Mouse (Mus musculus) forebrain, embryonic 15.5 days (tissue): ENCODE data around the gene Fhad1. TPM values are rescaled to one million over a fixed set of nuclear protein-coding genes. Genes with fewer than 3 reads are reported as not detected.

Source experiments
- ATAC-seq: fragments of 200-750 bp; cut with Nextera tagmentation; replicated peaks from 2 replicates; pipeline ENCODE4 v1.8.0; 2017; ENCODE audit warnings: mild to moderate bottlenecking, moderate TSS enrichment, moderate library complexity
- H3K27ac ChIP-seq: fragments of 300-500 bp; sonication (generic); replicated peaks from 2 replicates; pipeline ENCODE4 v1.5.1; 2015; ENCODE audit warnings: mild to moderate bottlenecking, inconsistent platforms
- H3K27me3 ChIP-seq: fragments of 300-500 bp; sonication (generic); 2 replicates; pipeline ENCODE4 v1.6.1; 2015; ENCODE audit warnings: inconsistent platforms
- H3K36me3 ChIP-seq: fragments of 300-500 bp; sonication (generic); 2 replicates; pipeline ENCODE4 v1.6.1; 2015; ENCODE audit warnings: mild to moderate bottlenecking, inconsistent platforms
- H3K4me1 ChIP-seq: fragments of 300-500 bp; sonication (generic); 2 replicates; pipeline ENCODE4 v1.6.1; 2015; ENCODE audit warnings: inconsistent platforms
- H3K4me2 ChIP-seq: fragments of 300-500 bp; sonication (generic); replicated peaks from 2 replicates; pipeline ENCODE4 v1.6.1; 2015; ENCODE audit warnings: mild to moderate bottlenecking, inconsistent platforms
- H3K4me3 ChIP-seq: fragments of 300-500 bp; sonication (generic); 2 replicates; pipeline ENCODE4 v1.5.1; 2015; ENCODE audit warnings: mild to moderate bottlenecking, inconsistent platforms
- H3K9ac ChIP-seq: fragments of 300-500 bp; sonication (generic); replicated peaks from 2 replicates; pipeline ENCODE4 v1.6.1; 2015; ENCODE audit warnings: mild to moderate bottlenecking, inconsistent platforms
- H3K9me3 ChIP-seq: fragments of 300-500 bp; sonication (generic); 2 replicates; pipeline ENCODE4 v1.6.1; 2016; ENCODE audit warnings: inconsistent platforms
- WGBS: fragments of 180-500 bp; shearing (Covaris S2); methylation state at CpG from one replicate; pipeline ENCODE4 v1.1.7; 2015; ENCODE audit warnings: mixed read lengths; 5-methylcytosine and 5-hydroxymethylcytosine counted together
- polyA plus RNA-seq: library from polyadenylated mRNA; unstranded; fragments of >200 nt; fragmentation: Nextera tagmentation; extraction: Ambion mirVana; gene quantifications from 2 replicates; pipeline ENCODE4 v1.2.1, GENCODE M21; 2015

Fhad1 gene
- polyA plus RNA-seq, 1 experiment from 2014 or later = 3.7 TPM

DNA sequence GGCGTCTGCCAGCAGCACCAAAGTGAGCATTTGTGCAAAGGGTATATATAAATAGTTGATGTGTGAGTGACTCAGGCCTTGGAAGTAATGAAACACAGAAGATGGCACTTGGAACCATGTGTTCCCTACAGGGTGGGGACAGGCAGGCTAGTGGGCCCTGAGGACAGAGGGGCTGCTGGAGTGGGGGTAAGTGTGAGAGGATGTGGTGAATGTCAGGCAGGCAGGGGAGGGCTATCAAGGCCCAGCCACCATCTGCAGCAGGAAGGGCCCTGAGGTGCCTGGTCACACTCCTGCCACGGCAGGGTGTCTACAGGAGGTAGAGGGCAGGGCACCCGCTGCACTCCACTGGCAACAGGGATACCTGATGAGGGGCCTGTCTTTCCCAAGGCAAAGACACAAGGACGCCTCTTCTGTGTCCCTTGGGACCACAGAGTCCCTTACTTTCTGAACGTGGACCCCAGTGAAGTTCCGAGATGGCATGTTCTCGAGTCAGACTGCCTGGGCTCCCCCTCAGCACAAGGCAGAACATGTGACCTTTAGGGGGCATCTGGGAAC is 151.1 kb downstream of the Fhad1 start:
- no peak overlapping the region for H3K4me2 ChIP-seq
- H3K9me3 ChIP-seq = no peaks in the 10 kb centered on the region

DNA sequence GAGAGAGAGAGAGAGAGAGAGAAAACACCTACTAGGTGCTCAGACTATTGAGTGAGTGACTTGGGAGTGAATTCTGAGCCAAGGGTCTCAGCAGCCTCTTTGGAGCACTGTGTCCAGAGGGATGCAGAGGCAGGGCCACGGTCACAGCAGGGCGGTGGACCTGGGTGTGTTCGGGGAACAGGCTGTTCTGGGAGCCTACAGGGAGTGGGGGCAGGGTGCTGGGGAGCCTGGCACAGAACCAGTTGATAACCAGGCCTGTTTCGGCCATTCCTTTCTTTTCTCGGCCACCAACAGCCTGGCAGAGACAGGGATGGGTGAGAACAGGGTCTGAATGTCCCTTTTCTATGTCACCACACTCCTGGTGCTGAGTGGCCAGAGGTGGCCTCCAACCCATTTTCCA is 152.0 kb downstream of the Fhad1 start:
- Histone ChIP-seq H3K4me1 (peaks cover 29% of the 10 kb centered on the region), H3K27me3 (no peaks in the 10 kb centered on the region), H3K4me2 (no peak overlapping the region), H3K9ac (no peak overlapping the region), H3K36me3 (peaks cover 9% of the 10 kb centered on the region; the same call in 1 of the 2 replicates), H3K9me3 (no peaks in the 10 kb centered on the region), H3K4me3 (no peak overlapping the region), H3K27ac (no peak overlapping the region)
- ATAC-seq = no peak
- WGBS = 89% methylated on average over 5 of the region's 5 CpGs

More for the DNA sequence above, 151.1 kb downstream of the Fhad1 start:
- Histone ChIP-seq H3K36me3 (peaks cover 9% of the 10 kb centered on the region; the same call in 1 of the 2 replicates), H3K4me1 (peaks cover 35% of the 10 kb centered on the region), H3K9ac (no peak overlapping the region), H3K4me3 (no peak overlapping the region), H3K27me3 (no peaks in the 10 kb centered on the region), H3K27ac (no peak overlapping the region)
- 92% methylated on average over 7 of the region's 7 CpGs for WGBS
- ATAC-seq = no peak

DNA sequence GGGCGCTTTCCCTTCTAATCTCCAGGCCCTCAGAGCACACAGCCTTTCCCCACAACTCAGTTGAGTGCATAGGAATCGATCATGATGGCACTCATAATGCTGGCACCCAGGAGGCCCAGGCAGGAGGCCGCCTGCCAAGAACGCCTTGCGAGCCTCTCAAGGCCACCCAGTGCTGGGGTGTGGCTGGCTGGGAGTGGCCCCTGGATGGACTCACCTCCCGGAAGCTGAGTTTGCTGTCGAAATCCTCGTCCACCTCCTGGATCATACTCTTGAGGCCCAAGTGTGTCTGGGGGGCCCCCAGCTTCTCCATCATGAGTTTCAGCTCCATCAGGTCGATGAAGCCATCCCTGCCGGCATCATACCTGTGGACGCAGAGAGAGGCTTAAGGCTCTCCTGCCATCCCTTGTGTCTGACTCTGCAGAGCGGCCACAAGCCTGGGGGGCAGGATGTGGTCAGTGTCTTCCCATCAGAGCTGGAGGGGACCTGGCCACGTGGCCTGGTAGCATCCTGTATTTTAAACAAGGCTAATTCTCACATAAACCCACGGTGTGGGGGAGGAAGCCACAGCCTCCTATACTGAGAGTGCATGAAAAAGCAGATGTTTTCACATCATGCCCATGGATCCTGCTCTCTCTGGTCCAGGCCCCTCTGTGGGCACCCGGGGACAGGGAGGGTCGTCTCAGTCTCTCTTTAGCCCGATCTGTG is 153.1 kb downstream of the Fhad1 start:
- no peak for ATAC-seq
- Histone ChIP-seq H3K27me3 (no peaks in the 10 kb centered on the region), H3K4me1 (peaks cover 18% of the 10 kb centered on the region), H3K36me3 (peaks cover 9% of the 10 kb centered on the region; the same call in 1 of the 2 replicates), H3K4me3 (no peak overlapping the region), H3K9ac (no peak overlapping the region), H3K4me2 (no peak overlapping the region), H3K9me3 (no peaks in the 10 kb centered on the region), H3K27ac (no peak overlapping the region)
- 92% methylated on average over 17 of the region's 17 CpGs for WGBS

DNA sequence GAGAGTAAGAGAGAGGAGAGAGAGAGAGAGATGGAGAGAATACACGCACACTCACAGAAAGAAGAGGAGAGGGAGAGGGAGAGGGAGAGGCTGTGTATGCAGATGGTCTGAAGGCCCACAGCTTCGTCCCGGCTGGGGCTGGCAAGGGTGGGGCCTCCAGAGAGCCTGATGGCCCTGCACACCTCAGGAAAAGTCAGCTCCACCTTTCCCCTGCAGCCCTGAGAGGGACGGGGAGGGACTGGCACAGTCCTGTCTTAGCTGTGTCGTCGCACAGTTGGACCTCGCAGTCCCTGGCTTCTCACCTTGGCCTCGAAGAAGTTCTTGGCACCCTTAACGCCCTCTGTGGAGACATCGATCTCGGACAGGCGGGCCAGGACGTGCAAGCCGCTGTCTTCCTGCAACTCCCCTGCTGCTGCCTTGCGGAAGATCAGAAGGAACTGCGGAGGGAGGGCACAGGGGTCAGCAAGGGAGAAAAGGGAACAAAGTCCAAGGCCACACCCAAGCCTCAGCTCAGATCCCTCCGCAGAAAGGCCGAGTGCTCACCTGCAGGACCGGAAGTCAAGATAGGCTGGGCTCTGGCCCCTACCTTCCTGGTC is 154.5 kb downstream of the Fhad1 start:
- 80% methylated on average over 19 of the region's 19 CpGs for WGBS
- no peak overlapping the region for H3K4me2 ChIP-seq
- H3K9ac ChIP-seq = no peak overlapping the region
- H3K27me3 ChIP-seq = no peaks in the 10 kb centered on the region
- no peak for ATAC-seq
- no peaks in the 10 kb centered on the region for H3K9me3 ChIP-seq
- H3K36me3 ChIP-seq = peaks cover 9% of the 10 kb centered on the region; the same call in 1 of the 2 replicates
- 0 out of 2 replicates have a peak, but pooled peaks cover 4% of the 10 kb centered on the region for H3K4me1 ChIP-seq
- H3K4me3 ChIP-seq = no peak overlapping the region
- H3K27ac ChIP-seq = no peak overlapping the region

DNA sequence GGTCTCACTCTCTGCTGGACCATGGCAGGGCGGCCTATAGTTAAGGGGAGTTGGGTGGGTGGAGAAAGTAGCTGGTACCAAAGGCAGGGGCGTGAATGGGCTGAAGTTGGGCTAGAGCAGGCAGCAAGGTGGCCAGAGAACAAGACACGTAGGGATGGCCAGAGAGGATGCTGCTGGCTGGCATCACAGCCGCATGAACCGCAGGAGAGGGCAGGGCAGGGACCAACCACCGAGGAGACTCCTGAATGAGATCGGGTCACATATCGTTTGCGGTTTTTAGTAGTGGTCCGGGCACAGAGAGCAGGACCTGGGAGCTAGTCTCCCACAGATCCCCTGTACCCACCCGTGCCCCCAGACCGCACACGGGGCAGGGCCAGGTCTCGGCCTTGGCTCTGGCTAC is 155.5 kb downstream of the Fhad1 start:
- Histone ChIP-seq H3K4me3 (no peak overlapping the region), H3K4me1 (no peaks in the 10 kb centered on the region), H3K9ac (no peak overlapping the region), H3K27me3 (no peaks in the 10 kb centered on the region), H3K4me2 (no peak overlapping the region), H3K36me3 (peaks cover 7% of the 10 kb centered on the region; the same call in 1 of the 2 replicates), H3K27ac (no peak overlapping the region), H3K9me3 (no peaks in the 10 kb centered on the region)
- no peak for ATAC-seq
- WGBS = 90% methylated on average over 14 of the region's 14 CpGs

DNA sequence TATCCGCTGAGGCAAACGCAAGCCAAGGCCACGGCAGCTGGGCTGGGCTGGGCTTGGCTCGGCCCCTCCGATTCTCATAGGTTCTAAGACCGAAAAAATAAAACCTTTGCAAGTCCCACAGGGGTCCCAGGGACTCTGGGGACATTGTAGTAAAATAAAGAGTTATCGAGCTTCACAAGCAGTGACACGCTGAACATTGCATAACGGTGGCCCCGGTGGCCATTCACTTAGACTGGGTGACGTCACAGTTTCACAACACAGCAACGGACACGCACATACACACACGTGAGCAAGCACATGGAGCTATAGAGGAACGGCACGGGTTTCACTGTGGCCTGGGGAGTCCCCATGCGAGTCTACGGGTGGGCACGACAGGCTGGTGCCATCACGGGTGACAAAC is 156.4 kb downstream of the Fhad1 start:
- Histone ChIP-seq H3K4me3 (no peak overlapping the region), H3K27me3 (no peaks in the 10 kb centered on the region), H3K36me3 (peaks cover 7% of the 10 kb centered on the region; the same call in 1 of the 2 replicates), H3K9ac (no peak overlapping the region), H3K27ac (no peak overlapping the region; the same call in 1 of the 2 replicates), H3K4me1 (no peaks in the 10 kb centered on the region), H3K9me3 (no peaks in the 10 kb centered on the region), H3K4me2 (no peak overlapping the region)
- WGBS = 88% methylated on average over 20 of the region's 20 CpGs
- no peak for ATAC-seq

DNA sequence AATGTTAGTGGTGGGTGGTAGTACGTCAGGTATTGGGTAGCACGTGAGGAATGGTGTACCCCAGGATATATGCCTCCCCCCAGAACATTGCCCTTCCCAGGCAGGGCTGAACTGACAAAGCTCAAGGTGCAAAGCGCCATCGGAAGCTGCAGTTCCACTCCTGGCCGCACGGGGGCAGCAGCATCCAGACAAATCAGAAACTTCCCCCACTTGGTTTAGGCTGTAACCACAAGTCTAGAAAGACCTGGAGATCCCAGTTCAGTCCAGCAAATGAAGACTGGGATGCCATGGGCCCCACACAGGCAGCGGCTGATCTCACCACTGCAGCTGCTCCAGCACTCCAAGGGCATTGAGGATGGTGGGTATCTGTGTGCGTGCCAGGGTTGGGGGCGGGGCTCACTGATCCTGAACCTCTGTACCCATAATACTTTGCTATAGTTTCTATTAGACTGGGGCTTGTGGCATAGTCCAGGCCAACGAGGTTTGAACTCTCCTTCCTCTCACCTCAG is 157.4 kb downstream of the Fhad1 start:
- no peaks in the 10 kb centered on the region for H3K9me3 ChIP-seq
- peak; percentile 80 for ATAC-seq
- no peak overlapping the region for H3K4me3 ChIP-seq
- no peaks in the 10 kb centered on the region for H3K27me3 ChIP-seq
- peaks cover 7% of the 10 kb centered on the region; the same call in 1 of the 2 replicates for H3K36me3 ChIP-seq
- H3K9ac ChIP-seq = no peak overlapping the region
- no peaks in the 10 kb centered on the region for H3K4me1 ChIP-seq
- H3K4me2 ChIP-seq = no peak overlapping the region
- 12% methylated on average over 10 of the region's 10 CpGs for WGBS
- peak overlapping the region; percentile 9; the same call in 1 of the 2 replicates for H3K27ac ChIP-seq

DNA sequence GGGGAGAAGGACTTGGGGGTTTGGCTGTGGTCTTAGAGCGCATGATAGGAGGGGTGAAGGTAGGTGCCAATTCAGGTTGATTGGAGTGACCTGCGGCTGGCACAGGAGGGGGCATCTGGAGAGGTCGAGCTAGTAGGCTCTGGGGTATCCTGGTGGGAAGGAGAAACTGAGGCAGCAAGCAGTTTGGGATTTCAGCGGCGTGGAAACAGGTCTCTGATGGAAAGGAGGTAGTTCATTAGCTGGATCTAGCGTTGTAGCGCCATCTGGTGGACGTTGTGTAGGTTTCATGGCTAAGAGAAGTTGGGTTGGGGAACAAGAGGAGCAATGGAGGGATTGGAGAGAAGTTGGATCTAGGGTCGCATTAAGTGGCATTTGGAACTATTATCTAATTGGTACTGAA is 161.4 kb downstream of the Fhad1 start:
- no peak for ATAC-seq
- H3K4me2 ChIP-seq = no peak overlapping the region
- no peak overlapping the region for H3K27ac ChIP-seq
- H3K4me1 ChIP-seq = no peaks in the 10 kb centered on the region
- H3K4me3 ChIP-seq = no peak overlapping the region
- no peaks in the 10 kb centered on the region for H3K9me3 ChIP-seq
- H3K36me3 ChIP-seq = no peaks in the 10 kb centered on the region
- no peak overlapping the region for H3K9ac ChIP-seq
- H3K27me3 ChIP-seq = no peaks in the 10 kb centered on the region
- WGBS = 72% methylated on average over 9 of the region's 9 CpGs

DNA sequence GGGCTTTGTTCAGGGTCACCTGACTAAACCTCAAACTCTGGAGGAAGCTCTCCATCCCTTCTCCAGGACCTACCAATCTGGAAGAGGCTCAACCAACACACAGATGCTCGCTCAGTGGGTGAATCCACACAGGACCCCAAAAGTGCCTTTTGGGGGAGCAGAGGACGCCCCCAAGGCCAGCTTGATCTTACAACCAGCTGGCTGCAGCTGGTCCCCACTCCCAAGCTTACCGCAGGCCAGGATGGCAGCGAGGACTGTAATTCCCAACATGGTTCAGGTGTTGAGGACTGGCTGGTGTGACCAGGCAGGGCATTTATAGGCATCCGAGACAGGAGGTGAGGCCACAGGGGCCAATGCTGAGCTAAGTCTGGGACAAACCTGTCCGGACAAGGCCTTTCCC is 168.9 kb downstream of the Fhad1 start, which contains the start of gene Ctrc:
Gene Ctrc (minus strand): TSS at position 361 of the 400 bp plus-strand sequence.
- no peak within 1 kb of the TSS for H3K4me2 ChIP-seq
- no peaks in the 10 kb centered on the region for H3K27me3 ChIP-seq
- no peaks in the 10 kb centered on the region for H3K9me3 ChIP-seq
- ATAC-seq = no peak
- H3K9ac ChIP-seq = no peak within 1 kb of the TSS
- no peaks in the 10 kb centered on the region for H3K4me1 ChIP-seq
- no peak within 1 kb of the TSS for H3K4me3 ChIP-seq
- no peaks in the 10 kb centered on the region for H3K36me3 ChIP-seq
- WGBS = 87% methylated on average over 6 of the region's 6 CpGs
- H3K27ac ChIP-seq = no peak within 1 kb of the TSS

Other genes with a start within 250 kb of the Fhad1 start
- 5.2 and 5.3 TPM in 2 replicates for gene Dnajc16, start 224.2 kb downstream of the Fhad1 start, polyA plus RNA-seq
- 14.9 and 18.2 TPM in 2 replicates for gene Casp9, start 221.5 kb downstream of the Fhad1 start, polyA plus RNA-seq
- not detected in 2 replicates for gene Cela2a, start 188.9 kb downstream of the Fhad1 start, polyA plus RNA-seq
- not detected in 2 replicates for gene Ctrc, start 168.7 kb downstream of the Fhad1 start, polyA plus RNA-seq
- 82.8 and 84.3 TPM in 2 replicates for gene Efhd2, start 140.2 kb downstream of the Fhad1 start, polyA plus RNA-seq
- gene Tmem51, start 69.2 kb upstream of the Fhad1 start, polyA plus RNA-seq = 6.5 and 6.6 TPM in 2 replicates
- gene Kazn, start 224.3 kb upstream of the Fhad1 start, polyA plus RNA-seq = 25.2 and 25.6 TPM in 2 replicates